Mouse (Mus musculus) brain, embryonic 14.5 days (tissue): ENCODE data around the gene Pank1.

ENCODE experiments used
- CTCF ChIP-seq: fragments of 200-500 bp; IDR thresholded peaks from 2 replicates; pipeline ENCODE4 v1.5.1; 2012; ENCODE audit warnings: inconsistent platforms, mild to moderate bottlenecking, moderate library complexity, borderline replicate concordance; ENCODE audit not compliant: insufficient read depth, insufficient read length; ENCODE audit errors: extremely low read depth
- POLR2A ChIP-seq: fragments of 200-500 bp; IDR thresholded peaks from 2 replicates; pipeline ENCODE4 v1.6.1; 2012; ENCODE audit warnings: mild to moderate bottlenecking, inconsistent platforms, borderline replicate concordance; ENCODE audit not compliant: poor library complexity, insufficient read depth, insufficient read length, severe bottlenecking; ENCODE audit errors: extremely low read depth

DNA sequence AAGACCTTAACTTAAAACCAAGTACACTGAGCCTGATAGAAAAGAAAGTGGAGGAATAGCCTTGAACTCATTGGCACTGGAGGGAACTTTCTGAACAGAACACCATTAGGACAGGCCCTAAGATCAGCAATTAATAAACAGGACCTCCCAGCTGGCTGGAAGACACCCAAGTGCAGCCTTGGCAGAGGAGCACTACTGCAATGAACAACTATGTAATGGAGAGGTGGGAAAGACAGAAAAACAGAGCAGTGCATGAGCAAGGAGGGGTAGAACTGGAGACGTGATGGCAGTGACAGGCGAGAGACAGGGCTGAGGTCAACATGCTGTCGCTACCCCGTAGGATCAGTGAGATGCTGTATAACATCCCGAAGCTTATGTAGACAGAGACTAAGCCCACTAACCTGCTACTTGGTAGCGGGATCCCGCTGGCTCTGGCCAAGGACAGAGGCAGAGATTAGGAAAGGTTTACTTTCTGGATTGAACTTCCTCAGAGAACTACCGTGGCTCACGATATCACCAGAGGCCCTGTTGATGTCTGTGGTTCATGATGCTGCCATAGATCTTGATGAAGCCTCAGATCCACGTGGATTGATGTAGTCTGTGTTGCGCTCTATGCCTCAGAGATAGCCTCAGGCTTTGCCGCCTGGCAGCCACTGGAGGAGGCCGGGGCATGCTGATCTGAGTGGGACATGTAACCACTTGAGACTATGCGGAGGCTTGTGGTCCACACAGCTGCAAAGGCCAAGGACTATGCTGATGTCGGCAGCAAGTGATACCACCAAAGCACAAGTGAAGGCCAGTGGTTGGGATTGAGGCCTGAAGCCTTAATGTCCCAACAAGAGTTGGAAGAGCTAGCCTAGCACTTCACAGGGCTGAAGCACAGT lies 18.1 kb upstream of the Pank1 start:
- TF ChIP-seq POLR2A (no peak), CTCF (no peak)
